Mouse (Mus musculus) G1E (cell line): Measurements from ENCODE around the gene Cracr2b. TPM values are rescaled to one million over a fixed set of nuclear protein-coding genes. Genes with fewer than 3 reads are reported as not detected.
A peak's percentile ranks its signal among the peaks of the same experiment; 100 is the strongest.

ENCODE experiments used
- ATAC-seq: 2 replicates; pipeline ENCODE4 v1.8.0; 2016; ENCODE audit warnings: mild to moderate bottlenecking; ENCODE audit not compliant: insufficient number of reproducible peaks, poor library complexity, low FRiP score, severe bottlenecking; ENCODE audit errors: extremely low read depth
- DNase-seq: peaks from one replicate; pipeline ENCODE4 v3.0.0; 2012; ENCODE audit warnings: low spot score
- H3K27me3 ChIP-seq: 2 replicates; pipeline ENCODE4 v1.6.1; 2012; ENCODE audit warnings: mild to moderate bottlenecking, low read length, inconsistent platforms; ENCODE audit not compliant: insufficient read depth
- H3K36me3 ChIP-seq: replicated peaks from 2 replicates; pipeline ENCODE3; 2012; ENCODE audit warnings: mild to moderate bottlenecking, inconsistent platforms
- H3K4me1 ChIP-seq: 2 replicates; pipeline ENCODE4 v1.6.1; 2012; ENCODE audit warnings: low read depth, low read length, inconsistent platforms, mixed read lengths; ENCODE audit not compliant: insufficient read depth
- H3K4me3 ChIP-seq: 2 replicates; pipeline ENCODE4 v1.5.1; 2012; ENCODE audit warnings: low read depth, mild to moderate bottlenecking, inconsistent platforms, low read length, moderate library complexity, mixed read lengths
- H3K9me3 ChIP-seq: replicated peaks from 2 replicates; pipeline ENCODE4 v1.6.1; 2012; ENCODE audit warnings: inconsistent platforms
- CTCF ChIP-seq: IDR thresholded peaks from 2 replicates; pipeline ENCODE4 v1.5.1; 2012; ENCODE audit warnings: low read depth, low read length, inconsistent platforms, mixed read lengths
- GATA1 ChIP-seq: IDR thresholded peaks from 2 replicates; pipeline ENCODE4 v1.6.1; 2012; ENCODE audit warnings: borderline replicate concordance, low read length, inconsistent platforms, mixed read lengths
- GATA2 ChIP-seq: IDR thresholded peaks from 2 replicates; pipeline ENCODE4 v1.6.1; 2012; ENCODE audit warnings: low read depth, low read length, inconsistent platforms, borderline replicate concordance
- POLR2AphosphoS5 ChIP-seq: IDR thresholded peaks from 2 replicates; pipeline ENCODE4 v1.6.1; 2012; ENCODE audit warnings: low read depth, low read length, inconsistent platforms; ENCODE audit not compliant: insufficient replicate concordance
- TAL1 ChIP-seq: conservative IDR thresholded peaks from 2 replicates; pipeline ENCODE4 v1.6.1; 2012; ENCODE audit warnings: low read depth, low read length, inconsistent platforms, mixed read lengths
- polyA plus RNA-seq: library from polyadenylated mRNA; stranded (reverse); fragments of >175 nt; gene quantifications from 2 replicates; pipeline ENCODE4 v1.2.3, GENCODE M21; 2012
- total RNA-seq, 2 experiments: library from RNA; stranded (forward) in 1 of 2; stranded (reverse) in 1 of 2; fragments of 200-1000 nt in 1 of 2; fragments of >200 nt in 1 of 2; fragmentation: Nextera tagmentation in 1 of 2; gene quantifications; 2 replicates each; pipeline ENCODE4 v1.2.3; 2014 to 2017

The Cracr2b gene
- total and polyA plus RNA-seq, 3 experiments, result 0.44 TPM; not detected in 2

DNA sequence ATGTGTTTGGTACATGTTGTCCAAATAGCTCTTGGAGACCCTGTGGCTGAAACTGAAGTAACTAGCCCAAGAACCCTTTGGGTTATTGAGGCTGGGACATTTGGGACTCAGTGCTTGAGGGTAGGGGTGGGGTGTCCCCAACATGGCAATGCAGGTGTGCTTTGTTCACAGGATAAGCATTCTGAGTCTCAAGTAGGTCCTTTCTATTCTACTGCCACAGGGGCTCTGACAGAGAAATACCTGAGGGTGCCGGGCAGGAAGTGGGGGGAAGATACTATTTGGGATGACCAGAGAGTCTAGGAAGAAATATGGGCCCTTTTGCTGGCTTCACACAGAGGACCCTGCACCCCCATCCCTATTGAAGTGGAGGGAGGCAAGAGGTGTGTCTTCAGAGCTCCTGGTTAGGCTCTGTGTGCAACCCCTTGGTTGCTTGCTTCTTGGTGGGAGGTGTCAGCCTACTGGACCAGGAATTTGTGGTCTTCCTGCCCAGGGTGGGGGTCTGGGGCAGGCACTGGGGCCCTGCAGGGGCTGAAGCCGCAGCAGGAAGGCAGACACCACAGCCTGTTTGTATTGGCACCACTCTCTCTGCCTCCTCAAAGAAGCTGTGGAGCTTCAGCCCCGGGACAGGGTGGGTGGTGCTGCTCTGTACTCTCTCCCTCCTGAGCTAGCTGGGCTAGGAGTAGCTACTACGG is 16.8 kb downstream of the Cracr2b start:
- 0 out of 2 replicates have a peak, but pooled peaks cover 2% of the 10 kb centered on the region for H3K9me3 ChIP-seq
- peaks cover 66% of the 10 kb centered on the region for H3K4me1 ChIP-seq
- no peak for DNase-seq
- no peak for ATAC-seq
- peaks cover 55% of the 10 kb centered on the region for H3K36me3 ChIP-seq
- H3K27me3 ChIP-seq, result peaks cover 2% of the 10 kb centered on the region; the same call in 1 of the 2 replicates
- no peak for TF ChIP-seq GATA2
- TF ChIP-seq POLR2AphosphoS5, result no peak
- no peak for TF ChIP-seq CTCF
- TF ChIP-seq GATA1, result no peak
- TF ChIP-seq TAL1, result no peak
- no peak overlapping the region for H3K4me3 ChIP-seq

DNA sequence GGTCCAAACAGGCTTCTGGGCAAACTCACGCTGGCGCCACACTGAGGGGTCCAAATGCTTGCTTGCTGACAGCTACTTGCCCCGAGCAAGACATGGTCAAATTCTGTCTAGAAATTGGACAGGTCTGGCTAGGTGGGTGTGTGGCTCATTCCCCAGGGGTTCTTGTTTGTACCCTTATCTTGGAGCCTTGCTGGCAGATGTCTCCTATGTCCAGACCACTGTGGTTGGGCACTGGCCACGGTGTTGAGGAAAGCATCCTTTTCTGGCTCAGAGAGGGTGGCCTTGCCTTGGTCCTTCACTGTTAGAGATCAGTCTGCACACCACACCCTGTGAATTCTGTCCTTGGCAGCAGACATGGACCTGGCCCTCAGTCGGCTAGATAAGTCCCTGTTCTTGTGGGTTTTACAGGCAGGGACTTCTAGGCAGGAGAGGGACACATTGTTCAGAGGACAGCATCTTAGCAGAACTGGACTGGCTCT is 17.4 kb downstream of the Cracr2b start:
- H3K36me3 ChIP-seq, result peaks cover 55% of the 10 kb centered on the region
- H3K9me3 ChIP-seq, result 0 out of 2 replicates have a peak, but pooled peaks cover 2% of the 10 kb centered on the region
- no peak for DNase-seq
- peaks cover 2% of the 10 kb centered on the region; the same call in 1 of the 2 replicates for H3K27me3 ChIP-seq
- TF ChIP-seq GATA2 (no peak), POLR2AphosphoS5 (no peak), GATA1 (no peak), TAL1 (no peak), CTCF (no peak)
- ATAC-seq, result no peak
- no peak overlapping the region for H3K4me3 ChIP-seq
- peaks cover 61% of the 10 kb centered on the region for H3K4me1 ChIP-seq

GRCm38 (mm10) chr7:141480842-141481497 is 20.1 kb downstream of the Cracr2b start:
- Histone ChIP-seq H3K4me3 (no peak overlapping the region), H3K4me1 (peaks cover 43% of the 10 kb centered on the region), H3K9me3 (0 out of 2 replicates have a peak, but pooled peaks cover 2% of the 10 kb centered on the region), H3K36me3 (peaks cover 78% of the 10 kb centered on the region), H3K27me3 (peaks cover 2% of the 10 kb centered on the region; the same call in 1 of the 2 replicates)
- DNase-seq (peak; percentile 58), ATAC-seq (peak; percentile 60; the same call in 1 of the 2 replicates)
- TF ChIP-seq CTCF (peak; percentile 81), POLR2AphosphoS5 (no peak)

- Histone ChIP-seq H3K4me1 (peaks cover 36% of the 10 kb centered on the region), H3K36me3 (peaks cover 86% of the 10 kb centered on the region), H3K4me3 (no peak overlapping the region), H3K27me3 (peaks cover 2% of the 10 kb centered on the region; the same call in 1 of the 2 replicates), H3K9me3 (0 out of 2 replicates have a peak, but pooled peaks cover 2% of the 10 kb centered on the region)
- TF ChIP-seq CTCF, result no peak
- no peak for TF ChIP-seq GATA2
- TF ChIP-seq GATA1, result no peak
- TF ChIP-seq POLR2AphosphoS5, result no peak
- no peak for TF ChIP-seq TAL1
- DNase-seq (no peak), ATAC-seq (no peak)
These were observed 20.9 kb downstream of the Cracr2b start for GRCm38 (mm10) chr7:141481498-141482401.

DNA sequence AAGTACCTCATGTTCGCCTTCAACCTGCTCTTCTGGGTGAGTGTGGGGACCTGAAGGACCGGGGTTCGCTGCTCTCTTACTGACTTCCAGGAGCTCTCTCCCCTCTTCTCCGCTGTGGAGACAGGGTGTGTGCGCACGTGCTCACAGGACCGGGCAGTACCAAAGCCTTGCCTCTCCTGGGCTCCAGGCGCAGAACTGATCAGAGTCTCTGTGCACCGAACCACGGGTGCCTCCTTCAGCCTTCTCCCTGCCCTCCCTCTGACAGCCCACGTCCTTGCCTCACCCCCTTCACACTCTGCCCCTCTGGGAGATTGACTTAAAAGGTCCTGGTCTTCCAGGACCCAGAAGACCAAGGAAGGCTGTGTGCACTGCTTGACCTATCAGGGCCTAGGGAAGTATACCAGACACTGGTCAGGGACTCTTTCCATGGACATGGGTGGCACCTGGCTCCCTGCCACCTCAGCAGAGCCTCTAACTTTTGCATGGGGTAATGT is 21.7 kb downstream of the Cracr2b start:
- TF ChIP-seq TAL1, result no peak
- TF ChIP-seq POLR2AphosphoS5, result no peak
- TF ChIP-seq CTCF, result no peak
- TF ChIP-seq GATA1, result no peak
- no peak for TF ChIP-seq GATA2
- H3K4me3 ChIP-seq, result no peak overlapping the region
- H3K9me3 ChIP-seq, result 0 out of 2 replicates have a peak, but pooled peaks cover 2% of the 10 kb centered on the region
- DNase-seq (no peak), ATAC-seq (no peak)
- peaks cover 2% of the 10 kb centered on the region; the same call in 1 of the 2 replicates for H3K27me3 ChIP-seq
- peaks cover 29% of the 10 kb centered on the region for H3K4me1 ChIP-seq
- peaks cover 90% of the 10 kb centered on the region for H3K36me3 ChIP-seq

GRCm38 (mm10) chr7:141483114-141483653 is 22.3 kb downstream of the Cracr2b start:
- Histone ChIP-seq H3K9me3 (0 out of 2 replicates have a peak, but pooled peaks cover 2% of the 10 kb centered on the region), H3K4me3 (no peak overlapping the region), H3K4me1 (peaks cover 23% of the 10 kb centered on the region), H3K36me3 (peaks cover 91% of the 10 kb centered on the region), H3K27me3 (peaks cover 2% of the 10 kb centered on the region; the same call in 1 of the 2 replicates)
- no peak for ATAC-seq
- no peak for TF ChIP-seq TAL1
- TF ChIP-seq GATA1, result no peak
- no peak for TF ChIP-seq GATA2
- TF ChIP-seq POLR2AphosphoS5, result no peak
- no peak for TF ChIP-seq CTCF
- DNase-seq, result no peak
